Mouse (Mus musculus) spleen, adult 18-20 months (tissue): ENCODE measurements around the gene Sipa1l2.

ENCODE experiments used
- DNase-seq, 2 experiments: peaks; one replicate each; pipeline ENCODE4 v3.0.0; 2022; ENCODE audit warnings: mixed read lengths in 2 of 2

The Sipa1l2 gene

DNA sequence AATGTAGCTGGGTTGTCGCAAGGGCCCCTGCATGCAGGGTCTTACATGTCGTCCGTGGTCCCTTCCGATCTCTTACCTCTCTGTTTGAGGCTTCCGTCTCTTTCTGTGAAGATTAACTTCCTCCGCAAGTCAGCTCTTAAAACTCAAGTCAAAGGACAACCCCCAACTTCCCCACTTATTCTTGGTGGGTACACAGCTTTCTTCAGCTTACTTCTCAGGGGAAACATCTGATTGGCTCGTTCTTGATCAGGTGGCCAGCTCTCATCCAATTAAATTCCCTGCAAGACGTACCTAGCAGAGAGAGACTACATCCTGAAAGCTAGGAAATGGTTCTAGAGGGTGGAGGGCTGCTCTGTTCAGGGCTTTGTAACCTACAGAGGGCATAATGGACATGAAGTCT is 178.3 kb downstream of the Sipa1l2 start:
- no peak for DNase-seq

DNA sequence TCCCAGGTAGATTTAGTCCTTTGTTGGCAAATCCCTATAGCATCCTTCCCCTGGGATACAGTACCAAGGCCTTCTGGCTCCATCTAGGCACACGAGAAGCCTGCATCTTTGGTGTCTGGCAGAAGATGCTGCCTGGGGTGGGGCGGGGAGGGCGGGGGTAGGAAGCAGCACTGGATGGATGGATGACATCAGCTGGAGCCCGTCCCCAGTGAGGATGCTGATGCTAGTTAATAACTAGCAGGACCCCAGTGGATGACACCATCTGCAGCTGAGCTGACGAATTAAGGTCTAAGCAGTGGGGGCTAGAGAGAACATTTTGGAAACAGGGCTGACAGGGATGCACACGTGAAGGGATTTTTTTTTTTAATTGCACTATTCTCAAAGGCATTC is 179.1 kb downstream of the Sipa1l2 start:
- DNase-seq, result no peak

DNA sequence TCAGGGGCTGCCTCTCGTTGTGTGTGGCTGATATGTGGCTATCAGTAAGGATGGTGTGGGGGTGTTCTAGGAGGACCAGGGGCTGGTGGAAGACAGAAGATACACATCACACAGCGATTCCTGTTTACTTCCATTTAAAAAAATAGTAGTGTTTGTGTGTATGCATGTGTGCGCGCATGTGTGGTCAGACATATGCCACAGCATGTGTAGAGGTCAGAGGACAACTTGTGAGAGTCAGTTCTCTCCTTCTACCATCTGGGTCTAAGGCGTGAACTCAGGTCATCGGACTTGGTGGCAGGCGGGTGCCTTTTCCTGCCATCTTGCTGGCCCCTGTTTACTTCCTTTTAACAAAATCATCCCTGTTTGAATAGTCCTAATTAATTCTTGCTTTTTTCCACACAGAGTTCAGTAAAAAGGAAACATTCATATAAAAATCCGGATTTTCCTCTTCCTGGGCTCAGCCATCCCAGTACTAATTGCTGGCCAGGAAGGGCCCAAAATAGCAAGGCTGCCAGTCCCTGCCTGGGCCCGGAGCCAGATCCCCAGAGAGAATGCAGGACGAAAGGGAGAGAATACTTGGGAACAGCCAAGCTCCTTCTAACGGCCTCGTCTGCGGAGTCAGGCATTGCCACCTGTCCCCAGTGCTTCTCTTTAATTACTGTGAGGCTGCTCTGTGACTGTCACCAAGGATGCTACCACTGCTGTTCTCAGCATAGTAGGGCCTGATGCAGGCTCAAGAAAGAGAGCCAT is 179.7 kb downstream of the Sipa1l2 start:
- no peak for DNase-seq

DNA sequence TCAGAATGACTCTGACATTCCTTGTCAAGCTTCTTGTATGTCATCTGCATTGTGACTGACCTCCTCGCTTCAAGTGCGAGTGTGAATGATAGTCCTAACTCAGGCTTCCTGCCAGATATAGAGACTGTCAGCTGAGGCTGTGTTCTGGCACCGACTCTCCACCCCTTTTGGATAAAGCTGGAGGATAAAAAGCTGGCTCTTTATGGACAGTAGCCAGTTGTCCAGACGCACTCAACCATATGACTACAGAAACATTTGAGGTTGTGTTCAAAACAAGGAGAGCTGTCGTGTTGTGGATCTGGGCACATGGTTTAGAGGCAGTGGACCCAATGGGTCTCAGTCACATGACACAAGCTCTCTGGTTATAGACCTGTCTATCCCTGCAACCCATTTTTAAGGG is 180.3 kb downstream of the Sipa1l2 start:
- DNase-seq, result no peak

DNA sequence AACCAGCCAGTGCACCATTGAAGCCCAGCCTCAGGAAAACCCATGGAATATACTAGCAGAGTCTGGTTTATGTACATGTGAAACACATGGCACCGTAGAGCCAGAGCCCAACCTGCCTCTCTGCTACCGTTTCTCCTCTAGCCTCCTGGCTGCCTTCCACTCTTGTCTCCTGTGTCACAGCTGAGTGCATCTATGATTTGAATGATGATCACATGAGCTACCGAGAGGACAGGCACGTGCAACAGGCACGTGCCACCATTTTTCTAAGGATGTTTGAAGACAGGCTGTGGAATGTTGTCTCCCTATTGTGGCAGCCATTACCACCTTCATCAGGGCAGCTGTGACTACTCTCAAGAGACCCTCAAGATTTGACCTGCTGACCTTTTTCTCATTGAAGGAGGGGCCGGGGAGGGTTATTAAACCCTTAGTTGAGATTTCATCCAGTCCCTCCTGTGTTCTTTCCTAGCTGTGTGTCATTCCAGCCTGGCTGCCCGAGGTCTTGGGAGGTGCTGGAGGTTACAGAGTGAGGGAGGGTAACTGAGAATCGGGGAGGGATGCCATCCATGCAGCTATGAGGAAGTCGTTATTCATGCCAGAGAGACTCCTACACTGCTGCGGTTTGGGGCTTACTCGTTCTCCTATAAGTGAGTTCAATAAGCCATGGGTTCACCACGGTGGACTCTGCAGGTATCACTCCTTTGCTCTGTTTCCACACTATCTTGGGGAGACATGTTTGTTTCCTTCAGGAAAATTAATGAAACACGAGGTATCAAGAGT is 181.0 kb downstream of the Sipa1l2 start:
- DNase-seq, result no peak

DNA sequence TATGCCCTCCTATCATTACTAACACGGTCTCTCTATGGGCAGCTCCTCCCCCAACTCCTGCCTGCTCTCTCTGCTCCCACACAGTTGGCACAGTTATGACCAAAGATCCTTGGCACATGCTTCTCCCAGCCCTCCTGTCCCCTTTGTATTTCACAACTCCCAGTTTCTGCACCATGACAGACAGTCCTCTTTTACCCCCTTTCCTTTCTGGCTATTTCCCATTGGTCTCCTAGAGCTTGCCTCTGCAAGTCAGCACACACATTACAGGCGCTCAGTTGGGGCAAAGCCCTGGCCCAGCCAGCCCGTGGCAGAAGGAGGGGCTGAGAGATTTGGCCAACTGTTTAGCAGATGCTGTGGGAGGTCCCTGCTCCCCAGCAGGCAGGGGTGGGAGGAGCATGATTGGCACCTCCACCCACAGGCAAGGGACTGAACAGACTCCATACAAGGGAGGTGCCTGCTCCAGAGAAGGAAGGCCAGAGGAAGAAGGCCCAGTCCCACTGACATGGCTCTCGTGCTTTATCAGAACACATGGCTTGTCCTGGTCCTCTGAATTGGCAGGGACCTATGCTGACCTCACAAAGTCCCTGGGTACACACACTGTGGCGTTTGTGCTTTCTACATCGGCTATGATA is 184.0 kb downstream of the Sipa1l2 start:
- no peak for DNase-seq

DNA sequence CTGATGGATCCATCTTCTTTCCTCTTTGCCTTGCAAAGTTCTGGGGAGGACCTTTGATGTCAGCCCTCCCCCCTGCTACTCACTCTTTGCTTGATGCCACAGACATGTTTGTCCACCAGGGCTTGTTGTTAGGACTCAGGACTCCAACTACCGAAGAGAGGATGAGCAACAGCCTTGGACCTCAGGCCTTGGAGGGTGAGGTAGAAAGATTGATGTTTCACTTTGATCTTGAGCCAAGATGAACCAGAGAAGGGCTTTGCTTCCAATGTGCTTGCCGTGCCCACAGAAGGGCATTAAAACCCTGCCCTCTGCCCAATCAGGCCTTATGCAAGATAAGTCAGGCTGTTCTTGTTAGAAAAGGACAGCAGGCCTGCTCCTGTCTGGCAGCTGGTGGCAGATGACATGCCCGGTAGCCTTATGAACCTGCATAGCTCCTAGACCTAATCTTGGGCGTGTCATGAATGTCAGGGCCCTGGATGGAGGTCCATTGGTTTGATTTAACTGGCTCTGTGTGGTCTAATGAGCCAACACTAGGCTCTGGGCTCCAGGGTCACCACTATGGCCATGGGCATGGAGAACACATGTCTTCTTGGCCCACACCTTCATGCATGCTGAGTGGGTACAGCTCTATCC is 184.9 kb downstream of the Sipa1l2 start:
- no peak for DNase-seq

DNA sequence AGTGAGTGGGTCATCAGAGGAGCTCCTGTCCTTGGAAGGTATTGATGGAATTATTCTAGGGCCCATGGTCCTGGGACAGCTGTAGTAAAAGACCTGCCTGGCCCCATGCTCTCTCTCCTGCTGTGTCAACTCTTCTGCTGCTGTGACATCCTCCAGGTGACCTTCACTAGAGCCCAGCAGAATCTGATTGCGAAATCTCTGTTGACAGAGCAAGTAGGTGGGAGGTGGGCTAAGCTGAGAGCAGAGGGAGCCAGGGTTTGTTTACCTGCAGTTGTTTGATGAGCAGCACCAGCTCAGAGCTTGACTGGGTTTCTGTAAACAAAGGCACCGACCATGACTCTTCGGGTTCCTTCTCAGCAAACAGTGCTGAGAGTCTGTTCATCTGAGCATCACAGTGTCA is 187.9 kb downstream of the Sipa1l2 start:
- no peak for DNase-seq

DNA sequence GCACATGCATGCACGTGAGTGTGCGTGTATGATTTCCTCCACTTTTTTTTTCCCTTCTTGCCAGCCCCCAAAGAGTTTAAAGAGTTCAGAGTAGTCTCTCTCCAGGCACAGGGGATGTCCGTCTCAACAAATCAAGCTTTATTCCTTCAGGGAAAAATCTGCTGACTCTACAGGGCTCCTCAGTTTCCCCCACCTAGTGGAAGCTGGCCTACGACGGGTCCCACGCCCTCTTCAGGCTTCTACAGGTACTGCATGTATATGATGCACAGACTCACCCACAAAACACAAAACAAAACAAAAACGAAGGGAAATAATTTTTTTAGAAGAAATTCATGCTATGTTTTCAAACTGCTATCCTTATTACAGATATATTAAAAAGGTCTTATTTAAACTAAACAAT is 189.7 kb downstream of the Sipa1l2 start:
- no peak for DNase-seq

DNA sequence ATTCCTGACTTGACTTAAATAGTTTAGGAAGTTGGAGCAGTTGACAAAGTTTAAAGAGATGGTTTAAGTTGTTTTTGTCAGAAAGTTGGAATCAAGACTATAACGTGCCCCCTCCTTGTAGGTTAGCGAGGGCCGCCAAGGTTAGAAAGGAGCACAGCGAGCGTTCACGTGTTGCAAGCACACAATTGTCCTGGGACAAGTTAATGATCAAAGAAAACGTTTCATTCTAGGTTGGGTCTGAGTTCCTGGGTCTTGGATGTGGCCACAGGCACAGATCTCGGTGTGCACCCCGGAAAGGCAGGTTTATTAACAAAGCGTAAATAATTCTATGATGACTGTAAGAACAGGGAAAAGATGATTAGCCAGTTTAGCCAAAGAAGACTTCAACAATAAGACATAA is 190.5 kb downstream of the Sipa1l2 start:
- DNase-seq, result no peak

DNA sequence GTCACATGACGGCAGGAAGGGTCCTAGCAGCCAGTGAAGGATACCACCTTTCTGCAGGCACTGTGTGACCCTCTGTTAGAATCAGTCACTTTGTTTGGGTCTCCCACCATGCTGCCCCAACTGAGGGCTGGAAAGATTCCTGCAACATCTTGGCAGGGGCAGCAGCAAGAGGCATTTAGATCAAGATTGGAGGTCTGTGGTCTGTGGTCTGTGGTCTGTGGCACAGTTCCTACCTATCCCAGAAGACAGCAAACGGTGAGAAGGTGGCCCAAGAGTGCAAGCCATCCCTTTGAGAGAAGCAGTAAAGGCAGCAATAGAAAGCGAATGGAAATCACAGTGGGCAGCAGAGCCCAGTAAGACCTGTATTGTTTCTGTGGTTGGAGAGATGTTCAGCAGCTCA is 191.9 kb downstream of the Sipa1l2 start:
- no peak for DNase-seq

DNA sequence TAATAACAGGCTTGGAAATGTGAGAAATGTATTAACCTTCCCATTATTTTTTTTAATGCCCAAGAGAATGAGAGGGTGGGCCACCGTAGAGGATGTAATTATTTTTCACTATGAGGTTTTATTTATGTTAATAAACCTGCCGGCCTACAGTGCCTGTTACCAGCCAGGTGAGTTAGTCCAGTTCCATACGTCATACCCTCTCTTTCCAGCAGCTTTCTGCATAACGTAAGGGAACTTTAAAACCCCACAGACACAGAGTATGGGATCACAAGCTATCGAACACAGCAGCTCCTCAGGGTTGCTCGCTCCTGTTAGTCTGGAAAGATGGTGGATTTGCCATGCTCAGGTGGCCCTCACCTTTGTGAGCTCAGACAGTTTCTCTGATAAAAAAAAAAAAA is 193.2 kb downstream of the Sipa1l2 start:
- DNase-seq, result no peak

DNA sequence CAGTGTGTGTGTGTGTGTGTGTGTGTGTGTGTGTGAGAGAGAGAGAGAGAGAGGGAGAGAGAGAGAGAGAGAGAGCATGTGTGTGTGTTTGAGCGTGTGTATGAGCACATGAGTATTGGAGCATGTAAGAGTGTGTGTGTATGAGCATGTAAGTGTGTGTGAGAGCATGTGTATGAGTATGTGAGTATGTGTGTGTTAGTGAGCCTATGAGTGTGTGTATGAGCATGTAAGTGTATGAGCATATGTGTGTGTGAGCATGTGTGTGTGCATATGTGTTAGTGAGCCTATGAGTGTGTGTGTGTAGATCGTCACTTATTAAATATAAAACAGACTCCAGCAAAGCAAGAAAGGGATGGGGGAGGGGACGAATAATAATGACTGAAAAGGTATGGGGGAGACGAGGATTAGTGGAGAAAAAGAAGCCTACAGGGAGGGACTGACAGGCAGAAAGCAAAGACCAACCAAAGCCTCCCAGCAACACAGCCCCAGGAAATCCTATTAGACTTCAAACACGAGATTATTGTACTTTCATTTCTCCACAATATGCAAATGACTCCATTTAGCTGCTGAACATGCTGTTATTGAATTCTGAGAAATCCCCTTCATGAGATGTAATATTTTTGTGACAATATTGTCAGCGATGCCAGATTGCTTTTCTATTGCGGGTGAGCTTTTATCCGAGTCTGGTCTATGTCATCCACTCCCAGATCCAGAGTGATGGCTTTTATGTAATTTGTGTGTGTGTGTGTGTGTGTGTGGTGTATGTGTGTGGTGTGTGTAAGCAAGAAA is 193.8 kb downstream of the Sipa1l2 start:
- no peak for DNase-seq

DNA sequence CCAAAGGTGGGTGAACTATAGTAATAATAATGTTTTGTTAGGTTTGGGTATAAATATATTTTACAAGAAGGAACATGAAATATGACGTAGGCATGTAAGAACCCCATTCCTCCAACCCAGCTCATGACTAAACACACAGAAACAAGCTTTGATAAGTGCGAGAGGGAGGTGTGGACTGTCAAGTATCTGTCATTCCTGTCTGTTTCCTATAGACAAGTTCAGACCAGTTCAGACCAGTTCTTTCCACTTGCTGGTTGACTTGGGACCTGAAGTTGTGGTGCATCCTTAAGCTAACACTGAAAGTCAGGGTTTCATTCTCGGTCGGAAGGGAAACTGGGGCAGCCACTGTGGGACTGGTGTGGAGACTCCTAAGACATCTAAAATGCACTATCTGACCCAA is 197.0 kb downstream of the Sipa1l2 start:
- no peak for DNase-seq

DNA sequence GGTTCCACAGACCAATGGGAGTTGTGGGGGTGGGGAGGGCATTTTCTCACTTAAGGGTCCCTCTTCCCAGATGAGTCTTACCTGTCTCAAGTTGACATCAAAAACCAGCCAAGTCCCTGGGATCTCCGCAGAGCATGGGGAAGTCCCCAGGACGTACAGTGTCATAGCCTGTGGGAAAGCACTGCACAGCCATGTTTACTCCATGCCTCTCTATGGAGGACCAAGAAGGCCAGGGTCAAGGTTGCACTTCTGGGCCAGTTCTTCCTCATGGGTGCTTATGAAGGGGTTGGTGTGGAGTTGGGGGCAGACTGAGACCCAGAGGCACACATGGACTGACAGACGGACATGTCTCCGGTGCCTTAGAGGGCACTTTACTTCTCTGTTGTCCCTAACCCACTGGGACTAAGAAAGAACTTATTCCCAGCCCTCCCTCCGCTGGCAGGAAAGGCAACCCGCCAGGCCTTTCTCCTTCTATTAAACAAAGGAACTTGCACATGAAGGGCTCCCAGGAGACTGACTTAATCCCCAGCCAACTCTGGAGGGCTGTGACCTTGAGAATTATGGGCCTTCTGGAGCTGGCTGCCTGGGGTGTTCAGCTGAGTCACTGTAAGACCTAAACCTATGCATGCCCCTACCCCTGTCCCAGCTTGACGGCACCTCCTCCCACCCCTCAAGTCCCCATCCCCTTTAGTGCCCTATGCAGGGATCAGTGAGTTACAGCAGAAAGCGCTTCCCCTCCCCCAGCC is 199.9 kb downstream of the Sipa1l2 start:
- no peak for DNase-seq

DNA sequence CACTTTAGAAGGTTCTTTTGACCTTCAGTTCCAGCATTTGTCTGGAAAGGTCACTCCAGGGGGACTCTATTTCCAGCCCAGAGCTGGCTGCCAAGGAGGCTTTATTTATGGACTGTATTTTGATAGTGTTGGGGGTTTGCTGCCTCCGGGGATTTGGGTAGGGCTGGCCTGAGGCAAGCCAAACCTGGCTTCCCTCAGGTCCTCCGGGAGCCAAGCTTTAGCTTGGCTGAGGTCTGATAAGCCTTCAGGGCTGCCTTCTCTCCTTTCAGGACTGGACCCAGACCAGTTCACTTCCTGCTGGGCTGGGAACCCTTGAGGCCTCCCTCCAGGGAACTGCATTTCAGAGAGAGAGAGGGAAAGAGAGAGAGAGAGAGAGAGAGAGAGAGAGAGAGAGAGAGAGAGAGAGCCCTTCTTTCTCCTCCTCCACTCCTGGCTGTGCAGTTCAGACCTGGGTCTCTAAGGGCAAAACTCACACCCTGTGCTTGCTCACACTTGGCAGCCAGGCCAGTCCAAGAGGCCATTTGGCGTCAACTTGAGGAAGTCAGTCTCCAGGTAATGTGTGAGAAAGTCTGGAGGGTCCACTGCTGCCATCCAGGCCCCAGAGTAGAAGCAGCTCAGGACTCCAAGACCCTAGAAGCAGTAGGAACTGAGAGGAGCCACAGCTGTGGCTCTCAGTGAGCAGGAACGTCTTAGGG is 201.1 kb downstream of the Sipa1l2 start:
- DNase-seq, result no peak
